Mouse (Mus musculus) kidney, adult 18-20 months (tissue): ENCODE results near the gene Zfp345.
A peak's percentile ranks its signal among the peaks of the same experiment; 100 is the strongest.
"Not testable (repeated sequence)": the region's sequence is repeated elsewhere in the genome, so short reads cannot be mapped to it uniquely, and the experiment has no call there.

Source experiments
- DNase-seq: peaks from one replicate; pipeline ENCODE4 v3.0.0; 2021

The Zfp345 gene

DNA sequence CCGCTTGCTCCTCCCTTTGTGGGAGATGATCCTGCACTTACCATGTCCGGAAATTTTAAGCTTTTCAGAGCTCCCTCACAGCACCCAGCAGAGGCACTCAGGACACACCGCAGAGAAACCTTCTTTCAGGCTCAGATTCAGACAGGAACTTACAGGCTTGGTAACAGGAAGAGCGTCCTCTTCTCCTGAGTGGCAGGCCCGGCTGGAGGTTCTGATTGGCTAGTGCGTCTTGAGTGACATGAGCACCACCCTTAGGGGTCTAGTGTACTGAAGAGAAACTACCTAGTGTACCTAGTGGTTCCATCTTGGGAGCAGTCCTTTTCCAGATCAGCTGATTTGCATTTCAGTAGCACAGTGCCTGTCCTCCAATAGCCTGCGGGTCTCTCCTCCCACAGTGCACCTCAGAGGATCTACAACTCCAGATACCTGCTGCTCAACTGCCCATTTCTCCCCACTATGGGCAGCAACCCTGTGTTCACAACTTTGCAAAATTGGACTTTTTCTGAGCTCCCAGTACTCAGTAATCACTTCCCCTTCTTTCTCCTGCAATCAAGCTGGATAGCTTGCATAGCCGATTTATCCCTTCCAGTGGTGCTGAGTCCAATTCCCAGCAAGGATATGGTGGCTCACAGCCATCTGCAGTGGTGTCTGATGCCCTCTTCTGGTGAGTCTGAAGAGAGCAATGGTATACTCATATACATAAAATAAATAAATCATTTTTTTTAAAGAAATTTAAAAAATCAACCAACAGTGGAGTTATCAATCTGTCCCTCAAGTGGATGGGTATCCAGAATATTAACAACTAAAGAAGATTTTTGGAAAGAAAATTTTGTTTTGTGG is at the start of gene Zfp345:
Zfp345 (minus strand) TSS at position 153 of the 840 bp plus-strand sequence.
- DNase-seq: not testable (repeated sequence)

- no peak for DNase-seq
Observed at GRCm38 (mm10) chr2:150525703-150526207, 40.9 kb upstream of the Zfp345 start.

- no peak for DNase-seq
Observed at GRCm38 (mm10) chr2:150512837-150513236, 27.9 kb upstream of the Zfp345 start.

DNA sequence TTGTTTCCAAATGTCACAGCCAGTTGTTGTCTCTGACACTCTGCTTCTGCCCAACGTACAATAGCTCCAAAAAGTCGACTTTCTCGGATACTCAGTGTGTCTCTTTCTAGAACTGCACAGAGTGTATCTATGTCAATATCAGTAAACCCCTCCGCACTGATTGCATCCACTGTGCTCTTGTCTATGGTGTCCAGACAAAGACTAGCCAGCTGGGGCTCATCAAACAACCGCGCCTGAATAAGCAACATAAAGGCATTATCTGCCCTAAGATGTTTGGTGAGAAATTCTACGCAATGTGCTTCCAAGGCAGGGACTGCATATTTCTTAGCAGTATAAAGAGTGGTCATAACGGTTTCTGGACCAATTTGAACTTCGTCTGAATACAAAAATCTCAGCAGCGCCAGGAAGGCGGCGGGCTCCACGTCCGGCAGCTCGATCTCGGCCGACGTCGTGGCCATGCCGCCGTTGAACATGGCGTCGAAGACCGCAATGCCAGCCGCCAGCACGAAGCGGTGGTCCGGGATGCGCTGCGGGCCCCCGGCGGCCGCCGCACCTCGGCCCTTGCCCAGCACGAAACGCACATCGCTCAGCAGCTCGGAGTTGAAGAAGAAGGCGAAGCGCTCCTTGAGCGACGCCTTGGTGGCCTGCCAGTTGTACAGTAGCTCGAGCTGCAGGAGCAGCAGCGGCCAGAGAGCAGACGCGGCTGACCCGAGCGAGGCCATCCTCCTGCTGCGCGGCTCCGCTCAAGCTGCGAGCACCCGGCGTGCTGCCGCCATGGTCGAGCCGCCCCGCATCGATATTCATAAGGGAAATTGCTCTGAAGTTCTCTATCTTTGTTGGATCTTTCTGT is 15.5 kb upstream of the Zfp345 start:
- DNase-seq: not testable (repeated sequence)

DNA sequence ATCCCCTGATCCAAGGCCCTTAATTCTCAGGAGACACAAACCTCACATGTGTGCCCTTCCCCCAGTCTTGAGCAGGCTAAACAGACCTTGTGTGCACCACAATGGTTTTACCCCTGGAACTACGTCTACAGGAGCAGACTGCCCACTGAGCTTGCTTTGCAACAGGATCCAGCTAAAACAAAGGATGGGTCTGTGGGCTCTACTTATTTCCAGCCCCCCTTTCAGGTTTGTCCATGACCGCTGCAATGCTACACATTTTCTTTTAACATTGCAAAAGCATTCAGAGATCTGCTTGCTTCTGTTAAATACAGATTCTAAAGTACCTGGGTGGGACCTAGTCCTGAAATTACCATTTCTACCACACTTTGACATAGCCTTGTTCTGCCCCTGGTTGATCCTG is 8.1 kb upstream of the Zfp345 start:
- no peak for DNase-seq

DNA sequence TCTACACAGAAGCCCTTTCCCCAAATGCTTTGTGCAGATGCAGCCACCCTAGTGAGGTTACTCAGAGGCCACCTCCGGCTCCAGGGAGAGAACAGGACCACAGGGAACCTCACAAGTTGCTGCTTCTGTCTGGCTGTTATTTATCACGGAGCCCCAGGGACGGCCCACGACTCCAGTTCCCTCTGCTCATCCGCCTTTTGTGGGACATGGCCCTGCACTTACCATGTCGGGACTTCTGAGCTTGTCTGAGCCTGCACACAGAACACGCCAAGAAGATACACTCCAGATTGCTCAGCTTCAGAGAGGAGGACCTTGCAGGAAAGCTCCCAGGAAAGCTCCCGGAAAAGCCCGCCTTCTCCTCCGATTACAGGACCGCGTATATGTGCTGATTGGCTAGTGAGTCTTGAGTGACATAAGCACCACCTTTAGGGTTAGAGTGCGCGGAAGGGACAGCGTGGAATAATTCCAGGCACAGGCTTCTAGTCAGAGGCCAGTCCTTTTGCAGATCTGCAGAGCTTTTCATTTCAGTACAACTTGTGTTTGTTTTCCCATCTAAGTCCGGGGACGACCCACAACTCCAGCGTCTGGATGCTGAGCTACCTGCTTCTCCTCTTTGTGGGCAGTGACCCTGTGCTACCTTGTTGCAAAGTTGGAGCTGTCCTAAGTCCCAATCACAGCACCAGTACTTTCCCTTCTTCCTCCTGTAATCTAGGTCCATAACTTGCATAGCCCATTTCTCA is 33.5 kb downstream of the Zfp345 start, which contains the start of gene Zfp442:
Zfp442 (minus strand) TSS at position 307 of the 740 bp plus-strand sequence.
- peak; percentile 83 for DNase-seq

DNA sequence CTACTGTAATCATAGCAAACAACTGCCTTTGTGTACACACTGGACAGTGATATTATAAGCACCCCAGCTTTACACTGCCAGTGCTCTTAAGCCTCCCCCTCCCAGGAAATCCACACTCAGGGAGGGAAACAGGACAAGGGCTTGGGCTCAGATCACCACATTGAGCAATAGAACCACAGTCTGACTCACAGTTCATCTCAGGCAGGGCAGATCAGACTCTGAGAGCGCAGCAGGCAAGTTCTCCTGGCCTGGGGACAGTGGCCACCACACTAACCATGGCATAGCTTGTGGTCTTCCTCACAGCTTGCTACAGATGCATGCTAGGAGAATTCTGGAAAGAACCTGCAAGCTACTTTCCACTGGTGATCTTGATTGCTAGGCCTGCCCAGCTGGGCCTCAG is 45.8 kb downstream of the Zfp345 start:
- DNase-seq: not testable (repeated sequence)
